Mouse (Mus musculus) ES-Bruce4 (cell line): ENCODE results near the gene Mpi. TPM values are rescaled to one million over a fixed set of nuclear protein-coding genes. Genes with fewer than 3 reads are reported as not detected.

Experiments used
- H3K27ac ChIP-seq: 2 replicates; pipeline ENCODE4 v1.5.1; 2012; ENCODE audit warnings: low read length, inconsistent platforms; ENCODE audit not compliant: insufficient read depth
- H3K27me3 ChIP-seq: 2 replicates; pipeline ENCODE4 v1.6.1; 2012; ENCODE audit warnings: mild to moderate bottlenecking, low read length, inconsistent platforms; ENCODE audit not compliant: control insufficient read depth, poor library complexity, insufficient read depth, severe bottlenecking
- H3K36me3 ChIP-seq: 2 replicates; pipeline ENCODE4 v1.6.1; 2012; ENCODE audit warnings: inconsistent platforms, mild to moderate bottlenecking, low read length, moderate library complexity; ENCODE audit not compliant: control insufficient read depth, poor library complexity, insufficient read depth, severe bottlenecking
- H3K4me1 ChIP-seq: one replicate; pipeline ENCODE4 v1.8.1; 2011; ENCODE audit warnings: low read length; ENCODE audit not compliant: control insufficient read depth, insufficient read depth
- H3K4me3 ChIP-seq: 2 replicates; pipeline ENCODE4 v1.5.1; 2011; ENCODE audit warnings: low read depth, mild to moderate bottlenecking, low read length
- H3K9ac ChIP-seq: 2 replicates; pipeline ENCODE4 v1.6.1; 2012; ENCODE audit warnings: low read depth, mild to moderate bottlenecking, inconsistent platforms; ENCODE audit not compliant: poor library complexity, severe bottlenecking
- H3K9me3 ChIP-seq: replicated peaks from 2 replicates; pipeline ENCODE4 v1.6.1; 2012; ENCODE audit warnings: mild to moderate bottlenecking, low read length, inconsistent platforms; ENCODE audit not compliant: control insufficient read depth, poor library complexity, insufficient read depth, severe bottlenecking
- CTCF ChIP-seq: IDR thresholded peaks from one replicate; pipeline ENCODE4 v1.8.1; 2011; ENCODE audit warnings: low read depth, low read length
- EP300 ChIP-seq: IDR thresholded peaks from 2 replicates; pipeline ENCODE4 v1.6.1; 2011; ENCODE audit warnings: low read depth, low read length; ENCODE audit not compliant: insufficient read depth
- POLR2A ChIP-seq: IDR thresholded peaks from one replicate; pipeline ENCODE4 v1.8.1; 2011; ENCODE audit warnings: low read length; ENCODE audit not compliant: insufficient read depth
- polyA plus RNA-seq: library from polyadenylated mRNA; stranded (reverse); fragments of >200 nt; gene quantifications from 2 replicates; pipeline ENCODE4 v1.2.4, GENCODE M21; 2011; ENCODE audit warnings: low read depth; ENCODE audit not compliant: missing spikeins, insufficient read depth, insufficient read length

Mpi gene
- polyA plus RNA-seq, 1 experiment, result 39.1 TPM

DNA sequence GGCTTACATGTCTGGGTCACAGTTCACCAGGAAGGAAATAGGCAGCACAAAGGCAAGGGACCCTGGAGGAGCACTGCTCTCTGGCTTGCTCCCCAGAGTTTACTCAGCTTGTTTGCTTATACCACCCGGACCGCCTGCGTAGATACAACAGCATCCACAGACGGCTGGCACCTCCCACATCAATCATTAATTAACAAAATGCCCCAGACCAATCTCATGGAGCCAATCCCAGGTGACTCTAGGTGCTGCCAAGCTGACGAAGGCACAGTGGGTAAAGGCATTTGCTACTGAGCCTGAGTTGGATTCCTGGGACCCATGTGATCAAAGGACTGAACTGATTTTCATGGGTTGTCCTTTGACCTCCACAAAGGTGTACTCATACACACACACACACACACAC, 55.3 kb downstream of the Mpi start:
- TF ChIP-seq POLR2A (no peak), EP300 (no peak), CTCF (no peak)
- Histone ChIP-seq H3K4me3 (no peak overlapping the region), H3K9me3 (no peaks in the 10 kb centered on the region), H3K27ac (no peak overlapping the region), H3K36me3 (no peaks in the 10 kb centered on the region), H3K9ac (no peak overlapping the region), H3K27me3 (no peaks in the 10 kb centered on the region), H3K4me1 (peaks cover 2% of the 10 kb centered on the region)

GRCm38 (mm10) chr9:57494970-57495369, 57.6 kb downstream of the Mpi start:
- no peak overlapping the region for H3K9ac ChIP-seq

More at GRCm38 (mm10) chr9:57494970-57495369, 57.6 kb downstream of the Mpi start:
- Histone ChIP-seq H3K9me3 (no peaks in the 10 kb centered on the region), H3K36me3 (no peaks in the 10 kb centered on the region), H3K27ac (peak overlapping the region; percentile 69; the same call in 1 of the 2 replicates), H3K27me3 (no peaks in the 10 kb centered on the region), H3K4me3 (no peak overlapping the region), H3K4me1 (no peaks in the 10 kb centered on the region)
- TF ChIP-seq EP300 (no peak), POLR2A (no peak), CTCF (no peak)

Other genes with a start within 250 kb of the Mpi start
- gene Ppcdc, start 112.6 kb downstream of the Mpi start, polyA plus RNA-seq, result 35.6 and 39.8 TPM in 2 replicates
- gene Scamp5, start 84.7 kb downstream of the Mpi start, polyA plus RNA-seq, result 31.1 and 32.1 TPM in 2 replicates
- gene Rpp25, start 48.7 kb downstream of the Mpi start, polyA plus RNA-seq, result 14.3 and 17.6 TPM in 2 replicates
- 490 and 512 TPM in 2 replicates for gene Cox5a, start 31.5 kb downstream of the Mpi start, polyA plus RNA-seq
- gene Fam219b, start 15.2 kb downstream of the Mpi start, polyA plus RNA-seq, result 9.0 and 11.8 TPM in 2 replicates
- gene Scamp2, start 8.2 kb upstream of the Mpi start, polyA plus RNA-seq, result 26.6 and 31.0 TPM in 2 replicates
- 10.1 TPM in 2 replicates for gene Ulk3, start 36.7 kb upstream of the Mpi start, polyA plus RNA-seq
- not detected in 2 replicates for gene Cplx3, start 53.5 kb upstream of the Mpi start, polyA plus RNA-seq
- gene Lman1l, start 68.0 kb upstream of the Mpi start, polyA plus RNA-seq, result not detected in 2 replicates
- 30.7 and 35.5 TPM in 2 replicates for gene Csk, start 100.9 kb upstream of the Mpi start, polyA plus RNA-seq
- gene Cyp1a2, start 130.9 kb upstream of the Mpi start, polyA plus RNA-seq, result 0.37 TPM in 1 of 2 replicates, not detected in the other
- 1.2 and 1.8 TPM in 2 replicates for gene Cyp1a1, start 135.2 kb upstream of the Mpi start, polyA plus RNA-seq
- 22.0 and 26.3 TPM in 2 replicates for gene Edc3, start 155.8 kb upstream of the Mpi start, polyA plus RNA-seq
- gene Clk3, start 213.1 kb upstream of the Mpi start, polyA plus RNA-seq, result 71.2 and 77.7 TPM in 2 replicates